Mouse (Mus musculus) kidney, postnatal 25 days (tissue): ENCODE measurements around the gene Pramel3.
"Not testable (repeated sequence)": the region's sequence is repeated elsewhere in the genome, so short reads cannot be mapped to it uniquely, and the experiment has no call there.

Experiments used
- DNase-seq, 2 experiments: peaks; one replicate each; pipeline ENCODE4 v3.0.0; 2021; ENCODE audit warnings: mixed read lengths in 2 of 2

The Pramel3 gene

DNA sequence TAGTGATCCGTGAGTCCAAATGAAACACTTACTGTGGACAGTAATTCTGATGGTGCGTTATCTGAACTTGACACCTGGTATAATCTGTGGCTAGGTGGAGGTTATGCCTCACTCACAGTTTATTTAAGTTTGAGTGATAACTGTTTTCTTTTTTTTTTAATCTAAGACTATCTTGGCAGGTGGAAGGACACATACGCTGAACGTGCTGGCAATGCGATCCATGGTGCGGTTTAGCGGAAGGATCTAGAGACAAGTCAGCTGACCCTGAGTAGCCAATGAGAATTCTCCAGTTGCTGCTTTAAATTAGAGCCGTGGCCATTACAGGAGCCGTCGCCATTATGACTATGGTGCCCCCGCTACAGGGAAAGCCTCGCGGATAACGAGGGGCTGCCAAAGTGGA is at the start of gene Pramel3:
Pramel3 (plus strand) TSS at position 301 of the 400 bp plus-strand sequence.
- DNase-seq, result not testable (repeated sequence)

DNA sequence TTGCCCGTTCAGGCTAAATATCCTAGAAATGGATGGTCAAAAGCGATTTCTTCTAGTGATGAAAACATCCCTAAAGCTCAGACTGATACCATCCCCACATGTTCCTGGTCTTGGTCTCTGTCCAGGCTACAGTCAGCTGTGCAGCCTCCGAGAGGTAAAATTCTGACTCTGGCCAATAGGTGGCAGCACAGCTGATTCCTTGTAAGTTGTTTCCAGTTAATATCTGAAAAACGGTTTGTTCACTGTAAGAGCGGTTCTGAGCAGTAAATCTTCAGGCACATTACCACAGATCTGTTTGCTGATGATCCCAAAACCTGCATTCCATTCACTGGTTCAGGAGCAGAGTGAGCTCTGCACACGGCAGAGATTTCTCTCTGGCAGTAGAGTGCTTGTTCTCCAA is 58.6 kb downstream of the Pramel3 start:
- not testable (repeated sequence) for DNase-seq

DNA sequence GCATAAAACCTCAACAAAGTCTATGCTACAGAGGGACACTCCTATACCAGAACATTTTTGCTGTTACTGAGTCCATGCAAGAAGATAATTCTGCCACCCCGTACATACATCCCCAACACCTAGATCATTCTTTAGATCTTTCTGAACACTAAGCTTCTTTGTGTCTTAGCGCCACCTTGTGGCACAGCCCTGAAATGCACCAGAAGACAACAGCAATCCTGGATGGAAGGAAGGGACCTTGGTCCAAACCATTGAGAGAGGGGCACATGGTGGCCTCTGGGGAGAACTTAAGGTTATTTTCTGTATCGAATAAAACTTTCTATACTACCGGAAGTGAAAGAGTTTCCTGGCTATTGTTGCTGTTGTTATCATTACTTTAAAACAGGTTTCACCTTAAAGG is 59.8 kb downstream of the Pramel3 start:
- DNase-seq, result not testable (repeated sequence)
